Mouse (Mus musculus) retina, adult 2 months (tissue): ENCODE results near the gene Aga.
"Not testable (repeated sequence)": the region's sequence is repeated elsewhere in the genome, so short reads cannot be mapped to it uniquely, and the experiment has no call there.

Source experiments
- DNase-seq: peaks from one replicate; pipeline ENCODE4 v3.0.0-alpha.2; 2012; ENCODE audit warnings: low read depth, low spot score

Aga gene

GRCm38 (mm10) chr8:53511551-53512127 is at the start of gene Aga:
Aga (plus strand) TSS chr8:53511727.
- peak; percentile 58 for DNase-seq

GRCm38 (mm10) chr8:53489063-53489462 is 22.5 kb upstream of the Aga start:
- no peak for DNase-seq

- DNase-seq = no peak
Measured at GRCm38 (mm10) chr8:53496216-53496615, 15.3 kb upstream of the Aga start.

- no peak for DNase-seq
Measured at GRCm38 (mm10) chr8:53496885-53497326, 14.6 kb upstream of the Aga start.

GRCm38 (mm10) chr8:53538049-53538448 is 26.5 kb downstream of the Aga start:
- DNase-seq = not testable (repeated sequence)

- no peak for DNase-seq
Measured at GRCm38 (mm10) chr8:53539585-53539984, 28.1 kb downstream of the Aga start.

- no peak for DNase-seq
Measured at GRCm38 (mm10) chr8:53562441-53563040, 51.0 kb downstream of the Aga start.

- DNase-seq = no peak
Measured at GRCm38 (mm10) chr8:53566223-53566622, 54.7 kb downstream of the Aga start.
